Mouse (Mus musculus) CD4-positive naive resting alpha-beta T cell, adult 76 days (primary cell): ENCODE data around the gene Pde3a. TPM values are rescaled to one million over a fixed set of nuclear protein-coding genes. Genes with fewer than 3 reads are reported as not detected.

Source experiments
- total RNA-seq: library from RNA; stranded (reverse); gene quantifications from one replicate; pipeline ENCODE4 v1.2.4, GENCODE M21; 2023

Gene Pde3a
- total RNA-seq: not detected

DNA sequence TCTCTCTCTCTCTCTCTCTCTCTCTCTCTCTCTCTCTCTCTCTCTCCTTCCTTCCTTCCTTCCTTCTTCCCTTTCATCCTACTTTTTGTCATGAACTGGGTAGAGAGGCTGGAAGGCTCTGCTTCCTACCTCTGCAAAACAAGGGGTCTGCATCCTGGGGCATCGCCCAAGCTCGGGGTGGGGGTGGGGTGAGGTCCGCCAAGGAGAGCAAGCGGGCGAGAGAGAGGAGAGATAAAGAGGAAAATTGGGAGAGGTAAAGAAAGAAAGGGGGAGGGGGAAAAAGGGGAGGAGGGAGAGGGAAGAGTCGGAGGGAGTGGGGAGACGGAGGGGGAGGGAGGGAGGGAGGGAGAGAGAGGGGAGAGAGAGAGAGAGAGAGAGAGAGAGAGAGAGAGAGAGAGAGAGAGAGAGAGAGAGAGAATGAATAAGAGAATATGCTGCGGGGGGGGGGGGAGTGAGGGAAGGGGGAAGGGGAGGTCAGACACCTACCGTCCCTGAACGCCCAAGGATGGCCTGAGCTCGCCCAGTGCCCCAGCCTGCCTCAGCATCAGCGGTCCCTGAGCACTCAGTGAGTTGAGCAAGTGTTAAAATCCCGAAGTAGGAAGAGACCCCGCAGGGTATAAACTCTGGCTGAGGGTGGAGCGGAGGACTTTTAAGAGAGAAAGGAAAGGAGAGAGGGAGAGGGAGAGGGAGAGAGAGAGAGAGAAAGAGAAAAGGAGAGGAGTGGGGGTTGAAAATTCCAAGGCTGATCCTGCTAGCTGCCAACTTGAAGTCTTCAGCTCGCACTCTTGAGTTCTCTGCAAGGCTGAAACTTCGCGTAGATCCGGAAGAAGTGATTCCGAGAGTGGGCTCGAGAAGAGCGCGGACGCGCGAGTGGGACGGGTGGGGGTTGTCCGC, at the start of gene Pde3a:
TSS of gene Pde3a (plus strand) at position 579 of the 894 bp plus-strand sequence.

DNA sequence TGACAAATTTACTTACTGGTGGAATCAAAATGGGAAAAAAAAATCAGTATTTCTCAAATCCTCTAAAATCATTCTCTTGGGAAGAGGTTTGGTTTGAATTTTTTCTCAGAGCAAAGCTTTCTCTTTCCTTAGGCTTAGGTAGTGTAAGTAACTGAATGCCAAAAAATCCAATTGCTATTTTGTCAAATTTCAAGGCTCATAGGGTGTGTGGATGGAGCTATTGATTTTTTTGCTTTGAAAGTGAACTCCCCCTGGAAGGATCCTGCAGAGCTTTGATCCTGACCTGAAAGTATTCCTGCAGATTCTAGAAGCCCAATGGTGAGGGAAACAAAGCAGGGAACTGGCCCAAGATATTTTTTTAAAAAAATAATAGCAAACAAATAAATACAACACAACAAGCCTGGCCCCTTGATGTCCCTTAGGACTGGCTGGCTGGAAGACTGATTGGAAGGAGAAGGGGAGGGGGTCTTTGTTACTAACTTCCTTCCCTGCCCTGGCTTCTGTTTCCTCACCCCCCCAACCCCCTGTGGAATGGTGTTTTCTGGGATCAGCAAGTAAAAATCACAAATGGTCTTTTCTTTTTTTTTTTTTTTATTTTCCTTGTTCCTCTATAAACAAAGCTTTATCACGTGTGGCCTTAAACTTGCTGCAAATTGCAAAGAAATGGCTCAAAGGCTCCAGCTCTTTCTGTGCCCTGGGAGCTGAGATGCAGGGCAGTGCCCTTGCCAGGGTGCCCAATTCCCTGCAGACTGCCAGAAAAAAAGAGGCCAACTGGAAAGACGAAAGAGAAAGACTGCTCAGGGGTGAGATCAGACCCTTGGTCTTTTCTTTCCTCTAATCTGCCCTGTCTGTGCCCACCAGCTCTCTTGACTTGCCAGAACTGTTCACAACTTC, 274.9 kb downstream of the Pde3a start, which contains the start of gene Slco1c1:
TSS of gene Slco1c1 (plus strand) at position 622 of the 894 bp plus-strand sequence.

